Mouse (Mus musculus) bone marrow, adult 2 months (tissue): ENCODE measurements around the gene Aldh3a2.

Experiments used
- CTCF ChIP-seq: fragments of 200-500 bp; IDR thresholded peaks from 2 replicates; pipeline ENCODE4 v1.5.1; 2011; ENCODE audit warnings: low read length, control low read depth; ENCODE audit not compliant: control insufficient read depth, insufficient read depth
- POLR2A ChIP-seq: fragments of 200-500 bp; IDR thresholded peaks from 2 replicates; pipeline ENCODE4 v1.6.1; 2011; ENCODE audit warnings: low read depth, mild to moderate bottlenecking, control low read depth, low read length, borderline replicate concordance; ENCODE audit not compliant: control insufficient read depth

DNA sequence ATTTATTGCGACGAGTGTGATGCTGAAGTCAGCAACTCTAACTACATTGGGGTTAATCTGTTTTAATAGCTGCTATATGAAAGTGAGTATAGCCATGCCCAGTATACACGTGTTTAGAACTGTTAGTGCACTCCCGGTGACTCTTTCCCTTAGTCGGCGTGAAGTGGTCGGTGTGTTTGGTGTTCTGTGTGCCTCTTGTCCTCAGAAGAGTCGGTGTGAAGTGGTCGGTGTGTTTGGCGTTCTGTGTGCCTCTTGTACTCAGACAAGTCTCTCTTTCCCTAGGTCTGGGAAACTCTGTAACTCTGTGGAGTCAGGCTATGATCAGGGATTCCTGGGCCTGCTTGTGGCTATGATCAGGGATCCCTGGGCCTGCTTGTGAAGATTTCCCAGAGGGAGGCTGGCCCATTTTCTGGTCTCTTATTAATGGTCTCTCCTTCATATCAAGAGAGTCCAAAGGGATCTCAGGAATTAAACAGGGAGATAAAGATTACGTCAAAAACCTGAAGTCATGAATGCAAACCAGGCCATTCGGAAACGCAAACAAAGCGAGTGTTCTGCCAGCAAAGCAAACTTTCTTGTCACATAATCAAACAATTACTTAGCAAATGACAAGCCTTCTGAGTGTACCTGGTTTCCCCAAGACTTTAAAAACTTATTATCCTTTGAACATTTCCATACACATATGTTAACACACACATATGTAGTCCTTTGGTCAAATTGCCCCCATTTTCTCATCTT is 70.5 kb downstream of the Aldh3a2 start:
- TF ChIP-seq CTCF (no peak), POLR2A (no peak)
